Mouse (Mus musculus): ENCODE measurements around the gene Erg.

- TF ChIP-seq POLR2AphosphoS2 (IDR thresholded peaks at IDR 0.05; ENCODE audit: low read depth, low read length) = no peak
- no peak for TF ChIP-seq MAX (IDR thresholded peaks at IDR 0.05; ENCODE audit: low read length)
- no peak for TF ChIP-seq USF1 (IDR thresholded peaks at IDR 0.05; ENCODE audit: low read depth, low read length)
- no peak for TF ChIP-seq MEF2A (IDR thresholded peaks at IDR 0.05; ENCODE audit: borderline replicate concordance, low read depth, low read length)
- no peak for TF ChIP-seq CTCF (conservative IDR thresholded peaks at IDR 0.05 in 1 of 2, IDR thresholded peaks at IDR 0.05 in 1 of 2; ENCODE audit: low read depth in 2 of 2, low read length in 2 of 2)
- TF ChIP-seq RAD21 (IDR thresholded peaks at IDR 0.05; ENCODE audit: low read depth, low read length) = no peak
- no peak for TF ChIP-seq ZC3H11A (IDR thresholded peaks at IDR 0.05; ENCODE audit: low read depth, low read length)
- no peak for TF ChIP-seq NRF1 (IDR thresholded peaks at IDR 0.05; ENCODE audit: low read depth, low read length)
- no peak for TF ChIP-seq KAT2A (IDR thresholded peaks at IDR 0.05; ENCODE audit: insufficient replicate concordance, low read length)
- TF ChIP-seq POLR2A (IDR thresholded peaks at IDR 0.05; ENCODE audit: low read depth, low read length) = no peak
Observed at GRCm38 (mm10) chr16:95487606-95488351, 98.6 kb downstream of the Erg start.
